In genomic region chr3:40254376-40254775, GRCm38 (mm10) we compare ENCODE assay signal across 23 mouse cellular contexts.
DNase-seq lines count a peak whose midpoint lies in the region; ATAC-seq lines count a peak whose summit lies in the region.
"Had no signal": no experiment of that assay in that cellular context is flagged by ENCODE, and none has a peak within 500 bp of the region (broad histone marks: within the 10 kb centered on the region; RNA-seq: fewer than 3 reads in every experiment).

No protein-coding gene starts in this region.

- no peak for ATAC-seq in forebrain, embryonic 11.5 days (replicated peaks; ENCODE audit: low FRiP score)
- ATAC-seq in midbrain, embryonic 15.5 days (replicated peaks), result no peak; the same call in 1 of the 2 replicates
- no peak for ATAC-seq in limb, embryonic 13.5 days (ENCODE audit: low FRiP score, low read depth)
- no peak for ATAC-seq in frontal cortex, adult (ENCODE audit: low TSS enrichment)
- ATAC-seq: intestine, postnatal 0 days; lung, postnatal 0 days had no signal

- no peak overlapping the region for H3K9ac ChIP-seq in forebrain, embryonic 11.5 days (ENCODE audit: low read length)
- no peak overlapping the region for H3K9ac ChIP-seq in midbrain, embryonic 15.5 days
- no peak overlapping the region for H3K9ac ChIP-seq in limb, embryonic 13.5 days
- H3K9ac ChIP-seq: liver, embryonic 15.5 days; midbrain, embryonic 12.5 days; neural tube, embryonic 13.5 days had no signal

- H3K27ac ChIP-seq in forebrain, embryonic 10.5 days, result peak overlapping the region; percentile 67; the same call in 1 of the 2 replicates
- H3K27ac ChIP-seq in forebrain, embryonic 11.5 days (ENCODE audit: low read depth, low read length), result no peak overlapping the region
- H3K27ac ChIP-seq in midbrain, embryonic 10.5 days (replicated peaks), result 0 out of 2 replicates have a peak overlapping the region, but pooled peaks have one; percentile 17
- no peak overlapping the region for H3K27ac ChIP-seq in midbrain, embryonic 15.5 days
- H3K27ac ChIP-seq in embryonic facial prominence, embryonic 10.5 days (replicated peaks), result peak overlapping the region; percentile 75
- H3K27ac ChIP-seq in limb, embryonic 13.5 days, result 0 out of 2 replicates have a peak overlapping the region, but pooled peaks have one; percentile 6
- H3K27ac ChIP-seq: gastrocnemius, adult 2 months; heart, embryonic 10.5 days; liver, embryonic 15.5 days; macrophage; midbrain, embryonic 12.5 days; neural tube, embryonic 13.5 days had no signal

- H3K36me3 ChIP-seq in forebrain, embryonic 10.5 days (replicated peaks), result no peaks in the 10 kb centered on the region
- H3K36me3 ChIP-seq in forebrain, embryonic 11.5 days (ENCODE audit: control insufficient read depth, insufficient read depth, low read length), result no peaks in the 10 kb centered on the region
- H3K36me3 ChIP-seq in midbrain, embryonic 10.5 days, result no peaks in the 10 kb centered on the region
- no peaks in the 10 kb centered on the region for H3K36me3 ChIP-seq in midbrain, embryonic 15.5 days (replicated peaks)
- no peaks in the 10 kb centered on the region for H3K36me3 ChIP-seq in embryonic facial prominence, embryonic 10.5 days (replicated peaks)
- no peaks in the 10 kb centered on the region for H3K36me3 ChIP-seq in limb, embryonic 13.5 days
- H3K36me3 ChIP-seq: heart, embryonic 10.5 days; liver, embryonic 15.5 days; midbrain, embryonic 12.5 days; neural tube, embryonic 13.5 days had no signal

- peaks cover 21% of the 10 kb centered on the region for H3K4me1 ChIP-seq in forebrain, embryonic 10.5 days
- H3K4me1 ChIP-seq in forebrain, embryonic 11.5 days (replicated peaks; ENCODE audit: control insufficient read depth, insufficient read depth, low read length), result no peaks in the 10 kb centered on the region
- H3K4me1 ChIP-seq in midbrain, embryonic 10.5 days, result peaks cover 5% of the 10 kb centered on the region
- H3K4me1 ChIP-seq in midbrain, embryonic 15.5 days, result no peaks in the 10 kb centered on the region
- H3K4me1 ChIP-seq in embryonic facial prominence, embryonic 10.5 days, result peaks cover 23% of the 10 kb centered on the region
- H3K4me1 ChIP-seq in limb, embryonic 13.5 days, result peaks cover 13% of the 10 kb centered on the region
- H3K4me1 ChIP-seq: heart, embryonic 10.5 days; liver, embryonic 15.5 days; midbrain, embryonic 12.5 days; neural tube, embryonic 13.5 days had no signal

- no peak overlapping the region for H3K4me3 ChIP-seq in forebrain, embryonic 10.5 days
- no peak overlapping the region for H3K4me3 ChIP-seq in forebrain, embryonic 11.5 days (ENCODE audit: low read depth, low read length)
- no peak overlapping the region for H3K4me3 ChIP-seq in midbrain, embryonic 10.5 days
- H3K4me3 ChIP-seq in midbrain, embryonic 15.5 days, result no peak overlapping the region
- H3K4me3 ChIP-seq in embryonic facial prominence, embryonic 10.5 days, result no peak overlapping the region
- H3K4me3 ChIP-seq in limb, embryonic 13.5 days, result no peak overlapping the region
- H3K4me3 ChIP-seq: gastrocnemius, adult 2 months; heart, embryonic 10.5 days; liver, embryonic 15.5 days; midbrain, embryonic 12.5 days; myocyte; neural tube, embryonic 13.5 days had no signal

- no peaks in the 10 kb centered on the region for H3K9me3 ChIP-seq in forebrain, embryonic 10.5 days
- H3K9me3 ChIP-seq in forebrain, embryonic 11.5 days (ENCODE audit: control insufficient read depth, low read length), result no peaks in the 10 kb centered on the region
- no peaks in the 10 kb centered on the region for H3K9me3 ChIP-seq in midbrain, embryonic 10.5 days (replicated peaks)
- H3K9me3 ChIP-seq in midbrain, embryonic 15.5 days, result no peaks in the 10 kb centered on the region
- H3K9me3 ChIP-seq in embryonic facial prominence, embryonic 10.5 days, result no peaks in the 10 kb centered on the region
- no peaks in the 10 kb centered on the region for H3K9me3 ChIP-seq in limb, embryonic 13.5 days
- H3K9me3 ChIP-seq: heart, embryonic 10.5 days; liver, embryonic 15.5 days; midbrain, embryonic 12.5 days; neural tube, embryonic 13.5 days had no signal

- DNase-seq in forebrain, embryonic 10.5 days (ENCODE audit: extremely low spot score, low spot score), result no peak
- DNase-seq in forebrain, embryonic 11.5 days (ENCODE audit: low spot score), result no peak
- no peak for DNase-seq in midbrain, embryonic 10.5 days (ENCODE audit: low spot score)
- DNase-seq in embryonic facial prominence, embryonic 10.5 days (ENCODE audit: low spot score), result peak; percentile 46
- no peak for DNase-seq in layer of hippocampus, postnatal 36 days
- DNase-seq: adrenal gland, postnatal 14 days; cerebellum, postnatal 10 days; gastrocnemius, adult 2 months; heart, postnatal 4 days; kidney, postnatal 25 days; liver; thymus, postnatal 14 days had no signal

- 63% methylated on average over 5 of the region's 5 CpGs for WGBS in forebrain, embryonic 10.5 days
- 60% methylated on average over 5 of the region's 5 CpGs for WGBS in forebrain, embryonic 11.5 days
- WGBS in midbrain, embryonic 10.5 days, result 71% methylated on average over 5 of the region's 5 CpGs
- WGBS in midbrain, embryonic 15.5 days, result 62% methylated on average over 5 of the region's 5 CpGs
- WGBS in embryonic facial prominence, embryonic 10.5 days, result 33% methylated on average over 5 of the region's 5 CpGs
- 47% methylated on average over 5 of the region's 5 CpGs for WGBS in limb, embryonic 13.5 days

- H3K27me3 ChIP-seq in forebrain, embryonic 10.5 days (ENCODE audit: poor library complexity, severe bottlenecking), result no peaks in the 10 kb centered on the region
- H3K27me3 ChIP-seq in forebrain, embryonic 11.5 days (ENCODE audit: control insufficient read depth, insufficient read depth, low read length), result no peaks in the 10 kb centered on the region
- no peaks in the 10 kb centered on the region for H3K27me3 ChIP-seq in midbrain, embryonic 10.5 days (ENCODE audit: low read depth, poor library complexity, severe bottlenecking)
- H3K27me3 ChIP-seq in midbrain, embryonic 15.5 days (replicated peaks), result no peaks in the 10 kb centered on the region
- no peaks in the 10 kb centered on the region for H3K27me3 ChIP-seq in embryonic facial prominence, embryonic 10.5 days (replicated peaks; ENCODE audit: low read depth, poor library complexity, severe bottlenecking)
- no peaks in the 10 kb centered on the region for H3K27me3 ChIP-seq in limb, embryonic 13.5 days
- H3K27me3 ChIP-seq: liver, embryonic 15.5 days; midbrain, embryonic 12.5 days; neural tube, embryonic 13.5 days had no signal

- no peak overlapping the region for H3K4me2 ChIP-seq in forebrain, embryonic 11.5 days (ENCODE audit: low read depth, low read length, severe bottlenecking)
- H3K4me2 ChIP-seq in midbrain, embryonic 15.5 days, result no peak overlapping the region
- H3K4me2 ChIP-seq in limb, embryonic 13.5 days (replicated peaks), result no peak overlapping the region
- H3K4me2 ChIP-seq: liver, embryonic 15.5 days; midbrain, embryonic 12.5 days; neural tube, embryonic 13.5 days had no signal

Comparison
In these comparisons a context has a peak if more than half of its experiments do, and no peak if none do; other contexts are left out.
1. H3K27ac ChIP-seq: peak in forebrain, embryonic 10.5 days (single experiment), midbrain, embryonic 10.5 days (single experiment), embryonic facial prominence, embryonic 10.5 days (single experiment) and limb, embryonic 13.5 days (single experiment); none in forebrain, embryonic 11.5 days (single experiment) and midbrain, embryonic 15.5 days (single experiment).